Mouse (Mus musculus) T-cell, adult 2 months (primary cell): ENCODE measurements around the gene Ddit4l.
"Not testable (repeated sequence)": the region's sequence is repeated elsewhere in the genome, so short reads cannot be mapped to it uniquely, and the experiment has no call there.

Experiments
- DNase-seq: peaks from one replicate; pipeline ENCODE4 v3.0.0; 2022; ENCODE audit warnings: low spot score

The Ddit4l gene

GRCm38 (mm10) chr3:137647427-137648100, 26.2 kb downstream of the Ddit4l start:
- DNase-seq = no peak

- no peak for DNase-seq
Observed at GRCm38 (mm10) chr3:137649112-137649511, 27.7 kb downstream of the Ddit4l start.

- no peak for DNase-seq
Observed at GRCm38 (mm10) chr3:137652853-137653252, 31.4 kb downstream of the Ddit4l start.

- DNase-seq = not testable (repeated sequence)
Observed at GRCm38 (mm10) chr3:137671224-137671623, 49.8 kb downstream of the Ddit4l start, which contains the start of gene Gm21962. Gene Gm21962 (plus strand): TSS chr3:137671524.
